In the genomic region with DNA sequence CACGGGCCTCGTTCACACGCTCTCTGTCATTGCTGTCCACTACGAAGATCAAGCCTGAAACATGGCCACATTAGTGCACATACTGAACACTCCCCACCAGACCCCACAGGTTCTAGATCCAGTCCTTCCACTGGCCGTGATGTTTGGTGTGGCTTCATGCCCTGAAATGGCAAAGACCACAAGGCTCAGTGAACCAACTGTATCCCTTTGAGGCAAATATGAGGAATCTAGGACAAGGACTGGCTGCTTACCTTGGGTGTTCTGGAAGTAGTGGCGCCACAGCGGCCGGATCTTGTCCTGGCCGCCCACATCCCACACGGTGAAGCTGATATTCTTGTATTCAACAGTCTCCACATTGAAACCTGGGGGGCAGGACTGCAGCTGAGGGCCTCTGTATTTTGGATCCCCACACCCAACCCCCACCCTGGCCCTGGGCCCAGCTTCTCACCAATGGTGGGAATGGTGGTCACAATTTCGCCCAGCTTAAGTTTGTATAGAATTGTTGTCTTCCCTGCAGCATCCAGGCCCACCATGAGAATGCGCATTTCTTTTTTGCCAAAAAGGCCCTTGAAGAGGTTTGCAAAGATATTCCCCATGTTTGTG, we compare ENCODE assay signal across 20 mouse cellular contexts. TPM values are rescaled to one million over a fixed set of nuclear protein-coding genes. Genes with fewer than 3 reads are reported as not detected.
A peak's percentile ranks its signal among the peaks of the same experiment; 100 is the strongest.
DNase-seq lines count a peak whose midpoint lies in the region; TF ChIP-seq lines count a peak whose summit lies in the region.
"Had no signal": no experiment of that assay in that cellular context is flagged by ENCODE, and none has a peak within 500 bp of the region (broad histone marks: within the 10 kb centered on the region; RNA-seq: fewer than 3 reads in every experiment).

No protein-coding gene starts in this region.

- peak; percentile 45 to 49 for DNase-seq in cerebellum, postnatal 10 days
- no peak for DNase-seq in cerebellum, adult 18-20 months
- no peak for DNase-seq in layer of hippocampus, adult 2 months (ENCODE audit: low spot score in 2 of 2)
- DNase-seq in layer of hippocampus, adult 11-12 months (ENCODE audit: low spot score): no peak
- DNase-seq in testis, postnatal 10 days (ENCODE audit: low spot score): peak; percentile 59
- no peak for DNase-seq in testis, postnatal 14 days (ENCODE audit: low spot score)
- DNase-seq: adrenal gland, adult 2 months; adrenal gland, postnatal 14 days; cerebellum, adult 11 months; cerebellum, adult 8-10 months; gastrocnemius, postnatal 10 days; heart, postnatal 10 days; heart, postnatal 36 days had no signal

- H3K27ac ChIP-seq in layer of hippocampus, adult 2 months: peak overlapping the region; percentile 19; the same call in 1 of the 2 replicates
- H3K27ac ChIP-seq: forebrain, embryonic 10.5 days; forebrain, embryonic 13.5 days; heart, embryonic 15.5 days; hindbrain, embryonic 14.5 days; hindbrain, postnatal 0 days had no signal

- TF ChIP-seq CTCF in layer of hippocampus, adult 2 months (conservative IDR thresholded peaks at IDR 0.05): no peak

- no peak overlapping the region for H3K4me3 ChIP-seq in layer of hippocampus, adult 2 months
- H3K4me3 ChIP-seq: forebrain, embryonic 10.5 days; forebrain, embryonic 13.5 days; heart, embryonic 12.5 days; heart, embryonic 15.5 days had no signal

RNA-seq across cellular contexts. Expression of a gene that starts 4.9 kb away (rescaled TPM):
- 10 to 100 TPM; 21.6 to 22.3 TPM for total RNA-seq in layer of hippocampus, adult 2 months (2021)

RNA-seq across cellular contexts. Expression of a gene that starts 10.7 kb away (rescaled TPM):
- total RNA-seq in layer of hippocampus, adult 2 months (2021): 10 to 100 TPM; 37.3 to 39.3 TPM

RNA-seq across cellular contexts. Expression of a gene that starts 15.1 kb away (rescaled TPM):
- total RNA-seq in layer of hippocampus, adult 2 months (2021): 100 to 1,000 TPM; 498 to 523 TPM

RNA-seq across cellular contexts. Expression of a gene that starts 21.0 kb away (rescaled TPM):
- 100 to 1,000 TPM; 134 to 136 TPM for total RNA-seq in layer of hippocampus, adult 2 months (2021)

RNA-seq across cellular contexts. Expression of a gene that starts 30.0 kb away (rescaled TPM):
- total RNA-seq in layer of hippocampus, adult 2 months (2021): 10 to 100 TPM; 10.2 to 10.8 TPM
- total RNA-seq: G1E had no signal

Comparison
In these comparisons a context has a peak if more than half of its experiments do, and no peak if none do; other contexts are left out.
1. DNase-seq: peak in cerebellum, postnatal 10 days (2 of 2) and testis, postnatal 10 days (single experiment); none in cerebellum, adult 18-20 months (0 of 2), layer of hippocampus, adult 2 months (0 of 2), layer of hippocampus, adult 11-12 months (single experiment) and testis, postnatal 14 days (single experiment).